Mouse (Mus musculus): ENCODE data around the gene Alox12e. TPM values are rescaled to one million over a fixed set of nuclear protein-coding genes. Genes with fewer than 3 reads are reported as not detected.

Gene Alox12e
- total RNA-seq, 2 experiments from 2014 or later: 0.19 to 0.40 TPM

DNA sequence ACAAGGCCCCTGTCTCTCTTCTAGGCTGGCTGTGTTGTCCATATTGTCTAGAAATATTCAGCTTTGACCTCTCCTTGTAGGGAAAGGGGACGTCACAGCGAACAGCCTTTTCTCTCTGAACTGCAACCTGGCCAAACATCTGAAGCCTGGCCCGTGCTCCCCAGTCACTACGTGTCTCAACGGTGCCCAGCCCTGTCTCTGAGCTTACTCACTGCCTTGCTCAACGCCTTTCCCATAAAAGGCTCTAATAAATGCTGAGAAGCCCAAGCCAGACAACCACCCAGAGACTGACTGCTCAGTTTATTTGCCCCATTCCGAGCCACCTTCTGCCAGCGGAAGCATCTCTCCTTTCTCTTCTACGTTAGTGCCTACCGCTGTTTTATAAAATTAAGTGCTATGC is 34.3 kb downstream of the Alox12e start:
- no peak for DNase-seq (ENCODE audit: low spot score in 2 of 2)

DNA sequence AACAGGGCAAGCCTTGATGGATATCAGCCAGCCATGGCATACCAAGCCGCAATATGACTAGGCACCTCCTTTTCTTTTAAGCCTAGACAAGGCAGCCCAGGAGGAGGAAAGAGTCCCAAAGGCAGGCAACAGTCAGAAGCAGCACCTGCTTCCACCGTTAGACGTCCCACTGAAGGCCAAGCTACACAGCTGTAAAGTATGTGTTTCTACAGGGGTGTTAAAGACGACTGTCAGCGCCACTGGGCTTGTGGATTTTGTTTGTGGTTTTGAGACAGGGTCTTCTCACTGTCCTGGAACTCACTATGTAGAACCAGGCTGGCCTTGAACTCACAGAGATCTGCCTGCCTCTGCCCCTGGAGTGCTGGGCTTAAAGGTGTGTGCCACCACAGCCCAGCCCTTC is 36.7 kb downstream of the Alox12e start:
- no peak for DNase-seq (ENCODE audit: low spot score in 2 of 2)

DNA sequence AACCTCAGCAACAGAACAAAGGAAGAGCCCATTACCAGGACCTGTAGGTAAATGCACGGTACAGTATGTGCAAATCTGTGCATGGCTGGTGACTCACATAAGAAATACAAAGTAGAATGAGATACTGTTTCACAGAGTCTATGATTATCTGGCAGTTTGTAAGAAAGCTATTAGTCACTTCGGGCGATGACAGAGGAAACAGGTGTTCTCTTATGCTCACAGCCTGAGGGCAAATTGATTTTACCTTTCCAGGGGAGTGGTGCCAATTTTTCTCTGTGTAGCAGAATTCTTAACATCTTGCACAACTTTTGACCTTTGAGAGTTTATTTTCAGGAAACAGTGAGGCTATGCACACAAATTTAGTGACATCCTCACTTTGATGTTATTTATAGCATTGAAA is 37.7 kb downstream of the Alox12e start:
- no peak for DNase-seq (ENCODE audit: low spot score in 2 of 2)

DNA sequence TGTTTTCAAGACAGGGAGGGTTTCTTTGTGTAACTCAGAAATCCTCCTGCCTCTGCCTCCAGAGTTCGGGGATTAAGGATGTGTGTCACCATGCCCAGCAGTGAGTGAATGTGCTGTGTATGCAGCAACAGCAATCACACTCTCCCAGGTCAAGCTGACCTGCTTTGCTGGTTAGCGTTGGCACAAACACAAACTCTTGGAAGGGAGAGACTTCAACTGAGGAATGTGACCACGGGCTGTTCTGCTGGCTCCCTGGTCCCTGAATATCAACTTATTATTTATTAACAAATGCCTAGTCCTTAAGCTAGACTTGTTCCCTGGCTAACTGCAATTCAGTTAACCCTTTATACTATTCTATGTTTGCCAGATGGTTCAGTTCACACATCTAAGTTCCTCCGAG is 38.8 kb downstream of the Alox12e start:
- DNase-seq (ENCODE audit: low spot score in 2 of 2): no peak

DNA sequence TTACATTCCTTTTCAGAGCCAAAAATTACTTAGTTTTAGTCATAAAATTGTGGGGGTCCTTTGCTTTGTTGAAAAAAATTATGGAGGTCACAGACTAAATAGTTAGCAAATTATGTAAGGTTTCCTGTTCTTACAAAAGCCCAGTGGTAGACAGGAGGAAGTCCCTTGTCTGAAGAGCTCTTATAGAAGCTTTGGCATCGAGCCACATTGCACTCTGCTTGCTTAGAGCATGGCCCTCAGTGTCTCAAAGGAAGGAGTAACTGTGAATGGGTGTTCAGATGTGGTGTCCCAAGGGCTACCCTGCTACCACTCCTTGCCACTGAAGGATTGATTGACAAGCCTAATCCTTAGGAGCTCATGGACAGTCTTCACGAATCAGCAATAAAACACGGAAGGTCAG is 42.0 kb downstream of the Alox12e start:
- DNase-seq (ENCODE audit: low spot score in 2 of 2): no peak

DNA sequence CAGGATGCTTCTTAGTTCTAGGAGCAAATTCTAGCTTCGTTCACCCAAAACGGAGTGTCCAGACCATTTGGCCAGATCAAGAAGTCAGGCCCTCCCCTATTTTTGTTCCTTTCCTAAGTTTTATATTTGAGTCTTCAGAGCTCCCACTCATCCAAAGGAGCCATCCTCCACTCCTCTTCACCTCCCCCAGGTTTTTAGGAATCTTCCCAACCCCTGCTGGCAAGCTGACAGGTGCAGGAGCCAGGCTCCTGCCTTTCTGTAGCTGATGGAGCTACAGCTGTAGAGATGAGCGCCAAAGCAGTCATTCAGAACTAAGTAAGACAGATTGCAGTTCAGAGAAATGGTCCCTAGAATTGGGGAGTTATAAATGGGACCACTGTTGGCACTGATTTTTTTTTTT is 43.5 kb downstream of the Alox12e start:
- no peak for DNase-seq (ENCODE audit: low spot score in 2 of 2)

DNA sequence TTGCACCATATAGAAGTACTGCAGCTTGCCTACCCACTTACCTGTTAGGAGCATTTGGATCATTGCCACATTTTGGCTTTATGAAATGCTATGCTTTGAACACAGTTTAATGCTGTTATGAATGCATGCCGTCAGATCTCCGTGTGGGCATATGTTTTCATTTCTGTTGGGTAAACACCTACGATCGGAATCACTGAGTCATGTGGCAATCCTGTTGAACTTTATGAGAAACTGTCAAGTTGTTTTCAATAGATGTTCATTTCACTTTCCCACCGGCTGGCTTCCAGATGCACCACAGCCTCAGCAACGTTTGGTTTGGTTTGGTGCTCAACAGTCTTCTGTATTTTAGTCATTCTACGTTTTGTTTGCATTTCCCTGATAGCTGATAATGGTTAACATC is 50.8 kb downstream of the Alox12e start:
- DNase-seq (ENCODE audit: low spot score in 2 of 2): no peak

DNA sequence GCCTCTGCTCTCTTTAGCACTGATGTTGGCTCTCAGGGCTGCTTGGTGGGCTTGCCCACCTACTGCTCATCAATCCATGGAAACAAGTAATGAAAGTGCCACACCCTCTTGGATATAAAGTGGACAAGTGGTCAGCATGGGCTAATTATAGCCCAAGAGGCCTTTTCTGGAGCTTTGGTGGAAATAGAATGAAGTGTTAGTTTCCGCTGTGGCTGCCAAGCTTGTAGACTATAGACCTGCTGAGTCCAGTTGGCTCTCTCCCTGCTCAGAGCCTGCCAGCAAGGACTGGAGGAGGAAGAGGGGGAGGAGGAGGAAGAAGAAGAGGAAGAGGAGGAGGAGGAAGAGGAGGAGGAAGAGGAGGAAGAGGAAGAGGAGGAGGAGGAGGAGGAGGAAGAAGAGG is 56.0 kb downstream of the Alox12e start:
- DNase-seq (ENCODE audit: low spot score in 2 of 2): no peak

DNA sequence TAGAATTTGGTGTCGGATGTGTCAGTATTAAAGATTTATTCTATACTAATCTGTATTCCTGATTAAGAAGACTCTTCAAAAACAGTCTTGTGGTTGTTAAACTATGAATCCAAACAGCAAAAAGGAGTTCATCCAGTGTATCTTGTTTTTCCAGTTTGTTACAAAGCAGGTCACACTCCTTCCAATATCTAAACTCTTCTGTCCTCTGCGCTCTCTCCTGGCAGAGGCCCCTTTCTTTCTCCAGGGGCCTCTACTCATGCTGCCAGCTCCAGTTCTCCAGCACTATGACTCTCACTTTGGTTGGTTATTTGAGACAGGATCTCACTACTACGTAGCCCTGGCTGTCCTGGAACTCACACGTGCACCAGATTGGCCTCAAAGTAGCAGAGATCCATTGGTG is 56.6 kb downstream of the Alox12e start:
- DNase-seq (ENCODE audit: low spot score in 2 of 2): no peak

Other genes starting within 250 kb of the Alox12e start
- not detected for gene Asgr2, start 230.0 kb downstream of the Alox12e start, total RNA-seq (2021)
- 1 to 10 TPM; 1.0 TPM for gene Mgl2, start 192.3 kb downstream of the Alox12e start, total RNA-seq (2021)
- 1 to 10 TPM; 2.6 to 4.0 TPM for gene Clec10a, start 166.4 kb downstream of the Alox12e start, total RNA-seq (2021)
- gene Slc16a11, start 109.9 kb downstream of the Alox12e start, total RNA-seq (2021): 10 to 100 TPM; 34.2 to 35.5 TPM
- 1 to 10 TPM; 5.2 to 8.0 TPM for gene Slc16a13, start 101.6 kb downstream of the Alox12e start, total RNA-seq (2021)
- gene Bcl6b, start 92.8 kb downstream of the Alox12e start, total RNA-seq (2021): 1 to 10 TPM; 1.2 to 3.2 TPM
- gene 0610010K14Rik, start 84.7 kb downstream of the Alox12e start, total RNA-seq (2021): 10 to 100 TPM; 44.6 to 47.2 TPM
- gene Gm21988, start 82.8 kb downstream of the Alox12e start, total RNA-seq (2021): 1 to 10 TPM; 3.0 to 4.8 TPM
- gene Rnasek, start 82.8 kb downstream of the Alox12e start, total RNA-seq (2021): 100 to 1,000 TPM; 269 to 280 TPM
- gene Alox12, start 67.3 kb downstream of the Alox12e start, total RNA-seq (2021): under 1 TPM; 0.44 to 0.47 TPM
- gene Alox15, start 29.4 kb upstream of the Alox12e start, total RNA-seq (2021): not detected
- gene Pelp1, start 87.4 kb upstream of the Alox12e start, total RNA-seq (2021): 10 to 100 TPM; 33.1 to 34.6 TPM
- 10 to 100 TPM; 68.1 to 76.7 TPM for gene Arrb2, start 110.0 kb upstream of the Alox12e start, total RNA-seq (2021)
- gene Med11, start 129.3 kb upstream of the Alox12e start, total RNA-seq (2021): 10 to 100 TPM; 13.9 to 15.4 TPM
- gene Zmynd15, start 136.8 kb upstream of the Alox12e start, total RNA-seq (2021): 1 to 10 TPM in 1 of 2 experiments, under 1 TPM in 1; 0.23 to 1.4 TPM
- 1 to 10 TPM in 1 of 2 experiments, under 1 TPM in 1; 0.42 to 1.4 TPM for gene Cxcl16, start 137.4 kb upstream of the Alox12e start, total RNA-seq (2021)
- gene Tm4sf5, start 182.6 kb upstream of the Alox12e start, total RNA-seq (2021): under 1 TPM in 1 of 2 experiments, not detected in 1; 0.37 TPM
- not detected for gene Vmo1, start 192.0 kb upstream of the Alox12e start, total RNA-seq (2021)
- gene Gltpd2, start 196.6 kb upstream of the Alox12e start, total RNA-seq (2021): not detected
- gene Psmb6, start 202.7 kb upstream of the Alox12e start, total RNA-seq (2021): 100 to 1,000 TPM; 184 to 189 TPM
- not detected for gene Gm40193, start 210.3 kb upstream of the Alox12e start, total RNA-seq (2021)
- 10 to 100 TPM; 13.3 to 15.8 TPM for gene Pld2, start 217.4 kb upstream of the Alox12e start, total RNA-seq (2021)
- gene Mink1, start 240.3 kb upstream of the Alox12e start, total RNA-seq (2021): 100 to 1,000 TPM; 396 to 435 TPM